Mouse (Mus musculus) lung, postnatal 0 days (tissue): Measurements from ENCODE around the gene U2surp. TPM values are rescaled to one million over a fixed set of nuclear protein-coding genes. Genes with fewer than 3 reads are reported as not detected.
A peak's percentile ranks its signal among the peaks of the same experiment; 100 is the strongest.

ENCODE experiments used
- ATAC-seq: fragments of 200-750 bp; cut with Nextera tagmentation; 2 replicates; pipeline ENCODE4 v1.8.0; 2017; ENCODE audit warnings: moderate library complexity
- DNase-seq: peaks from one replicate; pipeline ENCODE4 v3.0.0-alpha.2; 2016; ENCODE audit warnings: low spot score
- H3K27ac ChIP-seq: fragments of 300-500 bp; sonication (generic); 2 replicates; pipeline ENCODE4 v1.5.1; 2014; ENCODE audit warnings: antibody characterized with exemption, mild to moderate bottlenecking, low read length, mixed read lengths
- H3K27me3 ChIP-seq: fragments of 300-500 bp; sonication (generic); replicated peaks from 2 replicates; pipeline ENCODE4 v1.6.1; 2014; ENCODE audit warnings: low read length, mixed read lengths; ENCODE audit not compliant: insufficient read depth
- H3K36me3 ChIP-seq: fragments of 300-500 bp; sonication (generic); 2 replicates; pipeline ENCODE4 v1.6.1; 2014; ENCODE audit warnings: low read length, mixed read lengths; ENCODE audit not compliant: insufficient read depth
- H3K4me1 ChIP-seq: fragments of 300-500 bp; sonication (generic); 2 replicates; pipeline ENCODE4 v1.6.1; 2014; ENCODE audit warnings: antibody characterized with exemption, low read depth, low read length, mixed read lengths; ENCODE audit not compliant: insufficient read depth
- H3K4me2 ChIP-seq: fragments of 300-500 bp; sonication (generic); replicated peaks from 2 replicates; pipeline ENCODE4 v1.6.1; 2014; ENCODE audit warnings: low read depth, mild to moderate bottlenecking, low read length, moderate library complexity, mixed read lengths
- H3K4me3 ChIP-seq: fragments of 300-500 bp; sonication (generic); 2 replicates; pipeline ENCODE4 v1.5.1; 2014; ENCODE audit warnings: low read depth, low read length
- H3K9ac ChIP-seq: fragments of 300-500 bp; sonication (generic); replicated peaks from 2 replicates; pipeline ENCODE4 v1.6.1; 2014; ENCODE audit warnings: low read depth, mild to moderate bottlenecking
- H3K9me3 ChIP-seq: fragments of 300-500 bp; sonication (generic); 2 replicates; pipeline ENCODE4 v1.6.1; 2016; ENCODE audit warnings: low read length, mixed read lengths
- CTCF ChIP-seq: IDR thresholded peaks from 2 replicates; pipeline ENCODE4 v1.5.1; 2016; ENCODE audit warnings: antibody characterized with exemption, mild to moderate bottlenecking
- EP300 ChIP-seq: IDR thresholded peaks from 2 replicates; pipeline ENCODE4 v1.6.1; 2016; ENCODE audit warnings: antibody characterized with exemption, mild to moderate bottlenecking, control low read depth
- WGBS: fragments of 180-500 bp; shearing (Covaris S2); extraction: QIAGEN DNeasy Blood & Tissue Kit; methylation state at CpG from one replicate; pipeline ENCODE4 v1.1.7; 2014; 5-methylcytosine and 5-hydroxymethylcytosine counted together
- polyA plus RNA-seq: library from polyadenylated mRNA; unstranded; fragments of >200 nt; fragmentation: Nextera tagmentation; extraction: Ambion mirVana; gene quantifications from 2 replicates; pipeline ENCODE4 v1.2.1, GENCODE M21; 2015

The U2surp gene
- polyA plus RNA-seq, 1 experiment from 2014 or later, result 73.2 TPM

DNA sequence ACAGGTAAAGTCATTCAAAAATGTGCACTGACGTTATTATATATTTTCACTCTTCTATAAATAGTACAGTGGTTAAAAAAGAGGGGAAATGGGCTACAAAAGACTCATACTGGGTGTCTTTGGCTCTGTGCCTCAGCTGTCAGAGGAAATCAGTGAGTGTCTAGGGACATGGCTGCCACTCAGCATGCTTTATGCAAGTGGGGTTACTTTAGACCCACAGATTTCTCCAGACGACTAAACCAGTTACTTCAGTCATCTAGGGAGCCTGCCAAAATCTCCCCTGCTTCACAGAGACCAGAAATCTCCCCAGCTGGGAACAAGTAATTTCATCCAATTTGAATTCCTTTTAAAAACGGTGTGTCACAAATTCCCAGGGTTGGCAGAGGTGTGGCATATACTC, 59.9 kb downstream of the U2surp start:
- Histone ChIP-seq H3K27me3 (no peaks in the 10 kb centered on the region), H3K4me2 (no peak overlapping the region), H3K9me3 (no peaks in the 10 kb centered on the region), H3K4me3 (no peak overlapping the region), H3K9ac (no peak overlapping the region), H3K4me1 (no peaks in the 10 kb centered on the region), H3K27ac (no peak overlapping the region), H3K36me3 (no peaks in the 10 kb centered on the region)
- TF ChIP-seq CTCF (no peak), EP300 (no peak)
- ATAC-seq (no peak), DNase-seq (no peak)
- WGBS, result 43% methylated on average over 3 of the region's 3 CpGs

DNA sequence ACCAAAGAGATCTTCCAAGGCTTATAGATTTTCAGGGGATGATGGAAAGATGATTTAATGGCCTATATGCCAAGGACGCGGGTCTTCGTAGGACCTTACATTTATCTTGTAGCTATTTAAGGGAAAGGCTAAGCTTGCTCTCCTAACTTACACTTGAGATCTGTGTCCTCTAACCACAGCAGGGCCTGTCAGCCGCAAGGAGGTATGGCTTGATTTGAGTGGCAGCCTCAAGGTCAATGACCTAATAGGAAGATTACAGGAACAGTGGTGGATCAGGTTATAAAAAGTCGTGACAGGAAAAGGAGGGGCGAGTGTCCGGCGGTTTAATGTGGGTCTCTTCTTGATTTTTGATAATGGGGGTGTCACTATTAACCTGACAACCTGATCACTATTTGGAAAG, 61.2 kb downstream of the U2surp start:
- Histone ChIP-seq H3K9ac (no peak overlapping the region), H3K9me3 (no peaks in the 10 kb centered on the region), H3K4me2 (no peak overlapping the region), H3K27me3 (no peaks in the 10 kb centered on the region), H3K4me3 (no peak overlapping the region), H3K4me1 (no peaks in the 10 kb centered on the region), H3K27ac (no peak overlapping the region), H3K36me3 (no peaks in the 10 kb centered on the region)
- ATAC-seq (no peak), DNase-seq (no peak)
- TF ChIP-seq CTCF, result no peak
- no peak for TF ChIP-seq EP300
- 91% methylated on average over 8 of the region's 8 CpGs for WGBS

DNA sequence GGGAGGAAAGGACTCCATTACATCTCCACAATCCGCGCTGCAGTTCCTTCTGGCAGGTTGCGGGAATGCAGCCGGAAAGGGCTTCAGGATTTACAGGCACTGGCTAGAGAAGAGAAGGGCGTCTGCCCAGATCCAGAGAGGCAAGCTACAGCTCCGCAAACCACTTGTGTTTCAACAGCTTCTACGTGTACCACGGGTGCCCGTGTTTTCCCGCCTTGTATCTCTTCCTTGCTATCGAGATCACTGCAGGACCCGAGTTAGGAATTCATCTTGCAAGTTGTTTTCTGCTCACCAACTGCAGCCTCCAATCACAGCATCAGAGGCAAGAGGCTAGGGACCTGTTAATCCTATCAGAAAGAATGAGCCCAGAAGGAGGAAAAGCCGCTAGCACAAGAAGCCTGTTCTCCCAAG, 69.5 kb downstream of the U2surp start:
- H3K27me3 ChIP-seq, result 0 out of 2 replicates have a peak, but pooled peaks cover 4% of the 10 kb centered on the region
- no peaks in the 10 kb centered on the region for H3K36me3 ChIP-seq
- H3K4me3 ChIP-seq, result no peak overlapping the region
- ATAC-seq (peak; percentile 62), DNase-seq (peak; percentile 45)
- H3K9me3 ChIP-seq, result no peaks in the 10 kb centered on the region
- peak overlapping the region; percentile 34; the same call in 1 of the 2 replicates for H3K4me2 ChIP-seq
- H3K4me1 ChIP-seq, result no peaks in the 10 kb centered on the region
- no peak overlapping the region for H3K9ac ChIP-seq
- TF ChIP-seq EP300 (no peak), CTCF (peak; percentile 45)
- no peak overlapping the region for H3K27ac ChIP-seq
- WGBS, result 7% methylated on average over 13 of the region's 13 CpGs

DNA sequence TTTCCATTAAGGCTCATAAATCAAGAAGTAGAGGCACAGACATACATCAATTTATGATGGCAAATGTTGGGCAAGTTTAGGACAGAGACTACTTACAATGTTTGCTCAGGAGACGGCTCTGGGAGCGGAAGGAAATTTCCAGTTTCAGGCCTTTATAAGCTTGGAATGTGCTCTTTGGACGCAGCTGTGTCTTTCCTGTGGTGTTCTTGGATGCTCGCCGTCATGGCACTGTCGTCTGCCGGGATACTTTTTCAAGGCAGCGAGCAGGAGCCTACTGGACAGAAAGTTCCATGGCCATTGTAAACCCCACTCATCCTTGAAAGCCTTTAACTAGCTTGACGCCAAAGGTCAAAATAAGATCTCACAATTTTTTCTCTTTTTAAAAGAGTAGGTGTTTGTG, 73.9 kb downstream of the U2surp start:
- Histone ChIP-seq H3K27me3 (0 out of 2 replicates have a peak, but pooled peaks cover 2% of the 10 kb centered on the region), H3K9ac (no peak overlapping the region), H3K27ac (no peak overlapping the region), H3K36me3 (no peaks in the 10 kb centered on the region), H3K4me3 (no peak overlapping the region), H3K4me2 (no peak overlapping the region), H3K9me3 (no peaks in the 10 kb centered on the region), H3K4me1 (no peaks in the 10 kb centered on the region)
- 69% methylated on average over 9 of the region's 9 CpGs for WGBS
- TF ChIP-seq CTCF, result no peak
- TF ChIP-seq EP300, result no peak
- DNase-seq (no peak), ATAC-seq (no peak)

DNA sequence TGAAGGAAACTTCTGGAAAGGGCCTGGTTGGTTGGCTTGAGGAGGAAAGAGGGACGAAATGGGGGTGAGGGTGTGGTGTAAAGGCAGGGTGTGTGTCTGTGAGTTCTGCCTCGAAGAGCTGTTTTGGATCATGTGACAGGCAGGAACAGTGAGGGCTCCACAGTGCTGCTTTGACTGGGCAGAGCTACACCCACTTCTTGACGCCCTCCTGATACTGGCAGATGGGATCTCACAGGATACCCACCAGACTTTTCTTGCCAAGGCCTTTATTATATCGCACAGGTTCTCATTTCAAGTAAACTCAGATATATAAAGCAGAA, 75.5 kb downstream of the U2surp start:
- DNase-seq (no peak), ATAC-seq (no peak)
- Histone ChIP-seq H3K27ac (no peak overlapping the region), H3K9ac (no peak overlapping the region), H3K4me3 (no peak overlapping the region), H3K27me3 (no peaks in the 10 kb centered on the region), H3K9me3 (no peaks in the 10 kb centered on the region), H3K4me1 (no peaks in the 10 kb centered on the region), H3K36me3 (no peaks in the 10 kb centered on the region), H3K4me2 (no peak overlapping the region)
- TF ChIP-seq EP300 (no peak), CTCF (no peak)
- 68% methylated on average over 4 of the region's 4 CpGs for WGBS

DNA sequence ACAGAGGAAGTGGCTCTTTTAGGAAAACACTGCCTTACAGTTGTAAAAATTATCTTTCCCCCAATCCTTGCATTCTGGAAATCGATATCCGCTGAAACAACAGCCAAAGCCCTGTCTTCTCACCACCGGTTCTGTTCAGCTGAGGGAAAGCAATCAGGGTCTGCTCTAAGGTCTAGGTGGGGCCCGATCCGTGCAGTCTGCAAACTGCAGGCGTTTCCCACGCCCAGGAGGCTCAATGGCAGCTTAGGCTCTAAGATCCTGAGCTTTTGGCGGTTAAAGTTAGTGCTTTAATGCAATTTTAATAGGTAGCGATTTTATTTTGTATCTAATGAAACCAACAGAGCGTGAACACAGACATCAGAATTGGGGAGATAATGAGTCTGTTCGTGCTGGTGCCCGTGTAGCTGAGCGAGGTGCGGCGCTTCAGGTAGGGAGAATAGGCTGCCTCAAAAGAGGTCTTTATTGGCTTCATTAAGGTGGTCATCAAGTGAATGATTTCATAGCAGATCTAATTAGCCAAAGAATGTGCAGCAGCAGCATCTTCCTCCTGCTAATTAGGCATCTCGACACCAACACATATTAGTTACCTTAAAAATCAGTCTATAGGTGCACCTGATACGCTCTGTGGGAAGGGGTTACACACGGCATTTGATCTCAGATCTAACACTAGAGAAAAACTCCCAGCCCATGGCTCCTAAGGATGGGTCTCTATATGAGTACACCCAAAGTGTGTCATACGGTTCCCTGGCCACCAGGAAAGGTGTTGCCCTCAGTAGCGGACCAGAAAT, 76.1 kb downstream of the U2surp start:
- no peak overlapping the region for H3K27ac ChIP-seq
- H3K4me1 ChIP-seq, result no peaks in the 10 kb centered on the region
- ATAC-seq (no peak), DNase-seq (no peak)
- no peaks in the 10 kb centered on the region for H3K27me3 ChIP-seq
- H3K9ac ChIP-seq, result no peak overlapping the region
- H3K36me3 ChIP-seq, result no peaks in the 10 kb centered on the region
- no peaks in the 10 kb centered on the region for H3K9me3 ChIP-seq
- no peak for TF ChIP-seq CTCF
- no peak for TF ChIP-seq EP300
- 78% methylated on average over 20 of the region's 20 CpGs for WGBS
- no peak overlapping the region for H3K4me2 ChIP-seq
- no peak overlapping the region for H3K4me3 ChIP-seq
